Mouse (Mus musculus) heart, embryonic 12.5 days (tissue): ENCODE measurements at regions not wholly inside any gene's neighbourhood (a gene's known extent, or its start where the extent isn't known, plus 50 kb on each side); places are given as distances from the start of the nearest gene placed in this dataset.

ENCODE experiments used
- ATAC-seq: fragments of 200-750 bp; cut with Nextera tagmentation; 2 replicates; pipeline ENCODE4 v1.8.0; 2017; ENCODE audit warnings: moderate TSS enrichment, moderate library complexity; ENCODE audit not compliant: insufficient number of reproducible peaks, low FRiP score
- H3K27ac ChIP-seq: fragments of 300-500 bp; sonication (generic); 2 replicates; pipeline ENCODE4 v1.5.1; 2016; ENCODE audit warnings: mild to moderate bottlenecking, moderate library complexity; ENCODE audit not compliant: poor library complexity, severe bottlenecking
- H3K27me3 ChIP-seq: fragments of 300-500 bp; sonication (generic); replicated peaks from 2 replicates; pipeline ENCODE4 v1.6.1; 2016; ENCODE audit warnings: mild to moderate bottlenecking, moderate library complexity
- H3K36me3 ChIP-seq: fragments of 300-500 bp; sonication (generic); 2 replicates; pipeline ENCODE4 v1.6.1; 2016; ENCODE audit warnings: mild to moderate bottlenecking, moderate library complexity
- H3K4me1 ChIP-seq: fragments of 300-500 bp; sonication (generic); replicated peaks from 2 replicates; pipeline ENCODE4 v1.6.1; 2016; ENCODE audit warnings: mild to moderate bottlenecking
- H3K4me2 ChIP-seq: fragments of 300-500 bp; sonication (generic); 2 replicates; pipeline ENCODE4 v1.6.1; 2016; ENCODE audit warnings: mild to moderate bottlenecking, moderate library complexity
- H3K4me3 ChIP-seq: fragments of 300-500 bp; sonication (generic); 2 replicates; pipeline ENCODE4 v1.5.1; 2016; ENCODE audit warnings: mild to moderate bottlenecking
- H3K9ac ChIP-seq: fragments of 300-500 bp; sonication (generic); 2 replicates; pipeline ENCODE4 v1.6.1; 2016; ENCODE audit warnings: mild to moderate bottlenecking, moderate library complexity
- H3K9me3 ChIP-seq: fragments of 300-500 bp; sonication (generic); replicated peaks from 2 replicates; pipeline ENCODE4 v1.6.1; 2016; ENCODE audit warnings: mild to moderate bottlenecking, moderate library complexity
- WGBS: fragments of 180-500 bp; shearing (Covaris S2); methylation state at CpG from one replicate; pipeline ENCODE4 v1.1.7; 2016; 5-methylcytosine and 5-hydroxymethylcytosine counted together

DNA sequence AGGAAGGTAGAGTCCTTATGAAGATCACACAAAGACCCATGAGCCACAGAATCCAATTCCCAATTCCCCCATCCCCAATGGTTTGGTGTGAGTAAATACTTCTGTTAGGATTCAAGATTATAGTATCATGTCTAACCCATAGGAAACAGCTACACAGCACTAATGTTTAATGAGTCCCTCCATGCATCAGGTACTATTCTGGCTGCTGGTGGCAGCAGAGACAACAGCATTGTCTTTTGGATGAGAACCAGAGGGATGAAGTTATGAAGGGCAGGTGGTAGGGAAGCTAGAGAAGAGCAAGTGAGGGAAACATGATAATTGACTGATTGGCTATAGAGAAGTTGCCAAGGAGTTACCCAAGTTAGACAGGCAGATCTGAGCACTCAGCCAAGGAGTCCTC is 885.0 kb downstream of the Epha4 start:
- H3K9me3 ChIP-seq: no peaks in the 10 kb centered on the region
- H3K4me1 ChIP-seq: peaks cover 9% of the 10 kb centered on the region; the same call in 1 of the 2 replicates
- no peak overlapping the region for H3K4me2 ChIP-seq
- no peak overlapping the region for H3K9ac ChIP-seq
- no peaks in the 10 kb centered on the region for H3K36me3 ChIP-seq
- no peak for ATAC-seq
- H3K27me3 ChIP-seq: no peaks in the 10 kb centered on the region
- H3K4me3 ChIP-seq: no peak overlapping the region
- H3K27ac ChIP-seq: no peak overlapping the region

DNA sequence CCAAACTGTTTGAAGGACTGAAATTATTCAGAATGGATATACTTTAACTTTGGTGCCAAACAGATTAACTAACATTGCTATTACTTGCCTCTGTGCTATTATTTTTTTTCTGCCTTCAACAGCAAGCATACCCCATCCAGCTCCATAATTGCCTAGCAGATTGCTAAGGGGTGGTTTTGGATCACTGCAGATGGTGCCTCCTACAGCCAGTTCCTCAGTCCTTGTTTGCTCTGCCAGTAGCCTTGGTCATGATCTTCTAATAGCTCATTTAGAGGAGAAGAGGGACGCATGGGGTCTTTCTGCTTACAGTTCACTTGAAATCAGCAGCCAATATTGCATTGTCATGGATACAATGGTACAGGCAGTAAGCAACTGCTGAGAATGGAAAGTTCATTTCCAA is 880.8 kb downstream of the Epha4 start:
- no peak for ATAC-seq
- no peak overlapping the region for H3K4me2 ChIP-seq
- no peaks in the 10 kb centered on the region for H3K4me1 ChIP-seq
- H3K9me3 ChIP-seq: no peaks in the 10 kb centered on the region
- H3K27me3 ChIP-seq: no peaks in the 10 kb centered on the region
- H3K27ac ChIP-seq: no peak overlapping the region
- no peak overlapping the region for H3K9ac ChIP-seq
- no peak overlapping the region for H3K4me3 ChIP-seq
- H3K36me3 ChIP-seq: no peaks in the 10 kb centered on the region
- WGBS: 82% methylated on average over 1 of the region's 1 CpGs

DNA sequence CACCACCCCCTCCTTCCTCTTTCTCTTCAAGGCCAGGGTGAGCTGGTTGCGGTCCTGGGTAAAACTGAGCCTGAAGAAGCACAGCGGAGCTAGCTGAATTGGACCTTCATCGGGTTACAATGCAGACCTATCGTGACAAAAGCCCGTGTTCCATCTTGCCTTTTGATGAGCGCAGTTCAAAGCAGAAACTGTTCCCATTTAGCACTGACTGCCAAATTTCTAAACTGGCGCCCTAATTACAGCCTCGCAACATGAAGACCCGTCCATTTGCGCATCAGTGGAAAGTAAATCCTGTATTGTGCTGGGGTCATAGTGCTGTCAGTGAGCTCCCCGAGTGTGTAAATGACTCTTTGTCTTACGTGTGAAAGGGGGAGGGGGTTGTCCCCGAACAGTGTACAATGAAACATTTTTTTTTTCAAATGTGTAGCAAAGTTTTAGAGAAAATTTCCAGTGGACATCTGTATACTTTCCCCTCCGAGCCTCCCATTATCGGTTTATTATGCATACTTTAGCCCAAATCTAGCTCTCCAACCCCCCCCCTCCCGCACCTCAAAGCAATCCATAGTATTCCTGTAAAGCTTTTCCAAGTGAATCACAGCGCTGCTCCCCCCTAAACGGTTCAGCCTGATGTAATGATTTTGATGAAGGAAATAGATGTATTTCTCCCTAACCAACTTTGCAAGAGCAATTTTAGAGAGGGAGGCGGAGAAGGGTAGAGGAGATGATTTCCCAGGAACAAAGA is 877.4 kb downstream of the Epha4 start:
- H3K4me2 ChIP-seq: no peak overlapping the region
- 79% methylated on average over 19 of the region's 19 CpGs for WGBS
- H3K4me1 ChIP-seq: no peaks in the 10 kb centered on the region
- no peaks in the 10 kb centered on the region for H3K27me3 ChIP-seq
- H3K9me3 ChIP-seq: no peaks in the 10 kb centered on the region
- ATAC-seq: no peak
- no peaks in the 10 kb centered on the region for H3K36me3 ChIP-seq
- no peak overlapping the region for H3K27ac ChIP-seq
- no peak overlapping the region for H3K4me3 ChIP-seq
- H3K9ac ChIP-seq: no peak overlapping the region

DNA sequence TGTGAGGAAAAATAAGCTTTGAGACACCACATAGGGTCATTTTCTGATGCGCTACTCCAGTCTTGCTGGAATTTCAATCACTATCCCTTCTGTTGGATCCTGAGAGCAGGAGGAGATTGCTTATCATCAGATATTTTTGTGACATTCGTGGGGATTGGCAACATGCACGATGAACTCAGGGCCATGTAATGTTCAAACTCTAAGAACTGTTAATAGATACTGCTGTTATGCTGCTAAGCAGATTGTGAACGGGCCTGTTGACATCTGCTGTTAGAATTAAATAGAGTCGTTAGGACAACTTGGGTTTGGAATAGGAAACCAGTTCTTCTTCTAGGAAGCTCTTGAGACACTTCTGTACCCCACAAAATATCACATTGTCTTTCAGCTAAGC is 876.9 kb downstream of the Epha4 start:
- H3K4me2 ChIP-seq: no peak overlapping the region

DNA sequence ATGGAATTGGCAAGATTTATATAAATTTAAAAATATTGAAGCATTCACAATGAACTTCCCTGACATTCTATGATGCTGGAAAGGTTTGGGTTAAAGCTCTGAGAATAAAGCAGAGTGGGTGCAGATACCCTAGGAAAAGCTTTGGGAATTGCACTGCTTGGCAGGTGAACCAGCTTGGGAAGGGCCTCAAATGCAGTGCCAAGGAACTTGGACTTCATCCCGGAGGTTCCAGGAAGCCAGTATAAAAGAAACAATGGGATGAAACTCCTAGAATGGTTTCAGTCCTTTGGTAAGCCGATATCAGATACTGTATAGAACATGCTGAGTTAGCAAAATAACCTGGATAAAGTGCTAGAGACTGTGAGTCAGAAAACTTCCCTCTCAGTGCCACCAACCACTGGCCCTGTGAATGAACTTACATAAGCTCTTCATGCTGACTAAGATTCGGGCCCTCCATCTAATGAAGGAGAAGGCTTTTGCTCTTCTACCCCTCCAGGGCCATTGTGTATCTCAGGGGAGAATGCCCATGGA is 873.6 kb downstream of the Epha4 start:
- Histone ChIP-seq H3K4me1 (peaks cover 5% of the 10 kb centered on the region; the same call in 1 of the 2 replicates), H3K4me2 (no peak overlapping the region), H3K9ac (no peak overlapping the region), H3K9me3 (no peaks in the 10 kb centered on the region), H3K36me3 (no peaks in the 10 kb centered on the region), H3K4me3 (no peak overlapping the region), H3K27ac (no peak overlapping the region), H3K27me3 (no peaks in the 10 kb centered on the region)
- 78% methylated on average over 3 of the region's 3 CpGs for WGBS
- ATAC-seq: no peak

More for the DNA sequence above, 876.9 kb downstream of the Epha4 start:
- no peaks in the 10 kb centered on the region for H3K27me3 ChIP-seq
- H3K9ac ChIP-seq: no peak overlapping the region
- H3K36me3 ChIP-seq: no peaks in the 10 kb centered on the region
- WGBS: 33% methylated on average over 5 of the region's 5 CpGs
- no peaks in the 10 kb centered on the region for H3K9me3 ChIP-seq
- no peak overlapping the region for H3K27ac ChIP-seq
- ATAC-seq: no peak
- H3K4me3 ChIP-seq: no peak overlapping the region
- H3K4me1 ChIP-seq: no peaks in the 10 kb centered on the region

DNA sequence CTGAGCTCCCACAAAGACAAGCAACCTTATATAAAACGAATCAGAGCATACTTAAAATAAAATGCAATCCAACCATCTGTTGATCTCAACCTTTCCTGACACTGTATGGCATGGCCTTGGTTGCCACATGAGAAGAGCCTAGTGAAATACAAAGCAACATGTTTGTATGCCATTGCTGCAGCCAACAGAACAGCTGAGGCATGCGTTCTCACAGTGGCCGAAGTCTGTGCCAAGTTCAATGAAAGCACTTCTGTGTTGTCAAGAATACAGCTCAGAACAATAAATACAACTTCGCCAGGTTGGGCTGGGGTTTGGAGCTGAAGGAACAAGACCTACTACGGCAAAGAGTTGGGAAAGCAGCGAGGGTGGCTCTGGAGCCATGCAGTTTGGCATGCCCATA is 872.2 kb downstream of the Epha4 start:
- no peak for ATAC-seq
- H3K9me3 ChIP-seq: no peaks in the 10 kb centered on the region
- H3K4me2 ChIP-seq: no peak overlapping the region
- peaks cover 5% of the 10 kb centered on the region; the same call in 1 of the 2 replicates for H3K4me1 ChIP-seq
- no peaks in the 10 kb centered on the region for H3K36me3 ChIP-seq
- H3K27ac ChIP-seq: no peak overlapping the region
- H3K4me3 ChIP-seq: no peak overlapping the region
- H3K9ac ChIP-seq: no peak overlapping the region
- 84% methylated on average over 6 of the region's 6 CpGs for WGBS
- no peaks in the 10 kb centered on the region for H3K27me3 ChIP-seq

DNA sequence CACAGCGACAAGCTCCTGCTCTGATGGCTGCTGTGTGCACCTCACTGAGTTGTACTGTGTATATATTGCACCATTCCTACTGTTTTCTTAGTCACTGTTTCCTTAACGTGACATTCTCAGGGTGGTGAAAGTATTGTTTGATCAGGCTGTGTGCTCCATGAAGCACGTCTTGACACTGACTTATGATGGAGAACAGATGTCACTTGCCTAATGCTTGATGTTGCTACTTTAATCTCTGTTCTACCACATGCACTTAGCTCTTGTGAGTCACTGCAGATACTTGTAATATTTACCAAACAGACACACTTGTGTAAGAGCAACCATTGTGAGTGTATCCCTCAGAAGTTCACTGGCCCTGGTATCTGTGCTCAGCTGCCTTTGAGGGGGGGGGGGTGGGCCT is 870.0 kb downstream of the Epha4 start:
- H3K4me1 ChIP-seq: peaks cover 5% of the 10 kb centered on the region; the same call in 1 of the 2 replicates
- H3K9me3 ChIP-seq: no peaks in the 10 kb centered on the region
- WGBS: 42% methylated on average over 3 of the region's 3 CpGs
- no peak overlapping the region for H3K4me3 ChIP-seq
- no peak overlapping the region for H3K4me2 ChIP-seq
- H3K9ac ChIP-seq: no peak overlapping the region
- ATAC-seq: no peak
- H3K36me3 ChIP-seq: no peaks in the 10 kb centered on the region
- no peak overlapping the region for H3K27ac ChIP-seq
- no peaks in the 10 kb centered on the region for H3K27me3 ChIP-seq

DNA sequence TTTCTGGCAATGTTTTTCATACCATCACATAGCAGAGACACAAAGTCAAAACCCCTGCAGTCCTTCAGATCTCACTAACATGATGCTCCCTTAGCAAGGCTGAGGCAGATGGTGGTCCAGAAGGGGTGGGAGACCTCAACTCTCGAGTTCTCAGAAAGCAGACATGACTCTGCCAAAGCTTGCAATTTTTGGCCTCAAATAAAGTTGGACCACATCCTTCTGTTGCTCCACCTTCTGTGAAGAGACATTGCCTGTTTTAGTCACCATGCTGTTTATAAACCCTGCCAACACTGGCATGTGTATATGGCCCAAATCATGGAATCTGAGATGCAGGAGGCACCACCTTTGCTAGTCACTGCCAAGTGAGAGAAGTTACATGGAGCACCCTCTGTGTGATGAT is 860.1 kb downstream of the Epha4 start:
- H3K4me3 ChIP-seq: no peak overlapping the region
- ATAC-seq: no peak
- no peaks in the 10 kb centered on the region for H3K27me3 ChIP-seq
- peaks cover 17% of the 10 kb centered on the region for H3K4me1 ChIP-seq
- H3K9me3 ChIP-seq: no peaks in the 10 kb centered on the region
- no peak overlapping the region for H3K4me2 ChIP-seq
- no peak overlapping the region for H3K27ac ChIP-seq
- no peaks in the 10 kb centered on the region for H3K36me3 ChIP-seq
- 77% methylated on average over 1 of the region's 1 CpGs for WGBS
- H3K9ac ChIP-seq: no peak overlapping the region

DNA sequence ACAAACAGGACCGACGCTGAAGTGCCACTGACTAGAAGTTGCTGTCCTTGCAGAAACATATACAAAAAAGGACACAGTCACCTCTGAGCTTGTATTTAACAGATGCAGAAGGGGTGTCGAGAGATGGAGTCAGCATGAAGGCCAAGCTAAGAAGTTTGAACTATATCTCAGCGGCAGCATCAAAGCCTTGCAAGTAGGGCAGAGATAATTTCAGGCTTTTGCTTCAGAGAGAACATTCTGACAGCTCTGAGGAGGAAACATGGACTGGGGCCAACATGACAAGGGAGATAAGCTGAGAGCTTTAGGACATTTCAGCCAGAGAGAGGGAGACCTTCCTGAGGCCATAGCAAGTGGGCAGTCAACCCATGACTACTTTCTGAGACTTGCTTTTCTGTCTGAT is 856.7 kb downstream of the Epha4 start:
- no peak overlapping the region for H3K27ac ChIP-seq
- no peak overlapping the region for H3K9ac ChIP-seq
- H3K27me3 ChIP-seq: no peaks in the 10 kb centered on the region
- ATAC-seq: peak; percentile 39; the same call in 1 of the 2 replicates
- H3K4me1 ChIP-seq: peaks cover 8% of the 10 kb centered on the region
- H3K4me2 ChIP-seq: no peak overlapping the region
- WGBS: 14% methylated on average over 4 of the region's 4 CpGs
- H3K4me3 ChIP-seq: no peak overlapping the region
- H3K36me3 ChIP-seq: no peaks in the 10 kb centered on the region
- H3K9me3 ChIP-seq: no peaks in the 10 kb centered on the region

DNA sequence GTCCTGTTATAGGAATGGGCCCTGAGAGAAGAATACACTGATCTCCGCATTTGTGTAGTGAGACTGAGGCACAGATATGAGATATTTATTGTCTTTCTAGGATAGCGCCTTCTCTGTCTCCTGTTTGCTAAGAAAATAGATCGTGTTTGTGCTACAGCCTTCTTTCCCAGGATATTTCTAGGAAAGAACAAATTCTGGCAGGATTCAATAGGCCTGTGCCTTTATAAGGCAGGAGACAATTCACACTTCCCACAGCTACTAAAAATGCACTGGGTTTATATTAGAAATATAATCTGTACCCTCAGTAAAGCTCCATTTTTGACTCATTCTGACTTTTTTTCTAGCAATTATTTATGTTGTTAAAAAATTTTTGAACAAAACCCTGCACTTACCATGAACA is 854.7 kb downstream of the Epha4 start:
- Histone ChIP-seq H3K9ac (no peak overlapping the region), H3K27ac (no peak overlapping the region), H3K4me3 (no peak overlapping the region), H3K4me2 (no peak overlapping the region), H3K27me3 (no peaks in the 10 kb centered on the region), H3K4me1 (peaks cover 8% of the 10 kb centered on the region), H3K9me3 (no peaks in the 10 kb centered on the region), H3K36me3 (no peaks in the 10 kb centered on the region)
- 70% methylated on average over 3 of the region's 3 CpGs for whole genome bisulfite sequencing
- no peak for ATAC-seq

DNA sequence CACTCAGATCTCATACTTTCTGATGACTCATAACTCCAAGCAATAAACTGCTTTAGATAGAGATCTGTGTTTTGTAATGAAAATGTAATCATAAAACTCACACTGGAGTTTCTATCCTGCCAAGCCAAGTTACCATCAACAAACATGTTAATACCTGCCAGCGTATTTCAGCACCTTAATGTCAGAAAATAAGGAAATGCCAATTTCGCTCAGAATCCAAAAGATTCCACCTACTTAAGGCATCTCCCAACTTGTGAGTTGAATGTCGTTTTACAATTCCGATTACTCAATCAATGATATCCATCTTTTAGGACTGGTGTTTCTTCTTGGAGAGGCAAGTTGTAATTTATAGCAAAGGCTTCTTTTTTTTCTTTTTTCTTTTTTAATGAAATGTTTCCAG is 850.5 kb downstream of the Epha4 start:
- Histone ChIP-seq H3K9me3 (no peaks in the 10 kb centered on the region), H3K9ac (no peak overlapping the region), H3K4me3 (no peak overlapping the region), H3K27me3 (no peaks in the 10 kb centered on the region), H3K27ac (no peak overlapping the region), H3K4me2 (no peak overlapping the region), H3K36me3 (no peaks in the 10 kb centered on the region), H3K4me1 (no peaks in the 10 kb centered on the region)
- 88% methylated on average over 4 of the region's 4 CpGs for WGBS
- ATAC-seq: no peak

DNA sequence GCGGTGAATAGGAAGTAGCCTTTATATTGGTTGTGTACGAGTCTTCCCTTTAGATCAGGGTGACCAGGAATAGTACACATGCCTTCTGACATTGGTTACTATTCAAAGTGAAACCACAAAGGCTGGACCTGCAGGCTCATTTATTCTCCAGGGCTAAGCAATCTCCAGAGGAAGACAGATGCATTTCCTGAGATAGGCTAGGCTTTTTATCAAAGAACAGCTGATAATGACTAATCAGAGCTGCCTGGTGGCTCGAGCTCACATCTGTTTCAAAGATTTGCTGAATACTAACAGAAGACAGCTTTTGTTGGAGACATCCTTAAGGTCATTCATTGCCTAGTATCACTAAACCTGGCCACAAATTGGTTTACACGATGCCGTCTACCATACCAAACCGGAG is 838.1 kb downstream of the Epha4 start:
- Histone ChIP-seq H3K4me3 (no peak overlapping the region), H3K36me3 (no peaks in the 10 kb centered on the region), H3K4me2 (no peak overlapping the region), H3K4me1 (0 out of 2 replicates have a peak, but pooled peaks cover 3% of the 10 kb centered on the region), H3K27me3 (no peaks in the 10 kb centered on the region), H3K27ac (no peak overlapping the region), H3K9ac (no peak overlapping the region), H3K9me3 (peaks cover 5% of the 10 kb centered on the region; the same call in 1 of the 2 replicates)
- ATAC-seq: no peak
- WGBS: 30% methylated on average over 6 of the region's 6 CpGs
